Mouse (Mus musculus) thymus, postnatal 36 days (tissue): ENCODE measurements around the gene Fam178b.

Source experiments
- DNase-seq, 2 experiments: peaks; one replicate each; pipeline ENCODE4 v3.0.0; 2022; ENCODE audit warnings: mixed read lengths in 2 of 2

Gene Fam178b

DNA sequence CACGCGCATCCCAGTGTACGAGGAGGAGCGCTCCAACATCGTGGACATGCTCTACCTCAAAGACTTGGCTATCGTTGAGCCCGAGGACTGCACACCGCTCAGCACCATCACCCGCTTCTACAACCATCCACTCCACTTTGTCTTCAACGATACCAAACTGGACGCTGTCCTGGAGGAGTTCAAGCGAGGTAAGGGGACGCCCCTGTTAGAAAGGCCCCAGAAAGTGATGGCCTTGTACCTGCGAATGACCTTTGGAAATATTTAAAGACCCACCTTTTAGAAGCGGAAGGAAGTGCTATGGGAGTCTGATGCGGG is 170.1 kb downstream of the Fam178b start:
- no peak for DNase-seq
